Comparison of ENCODE assay signal across 12 mouse cellular contexts in the genomic region with DNA sequence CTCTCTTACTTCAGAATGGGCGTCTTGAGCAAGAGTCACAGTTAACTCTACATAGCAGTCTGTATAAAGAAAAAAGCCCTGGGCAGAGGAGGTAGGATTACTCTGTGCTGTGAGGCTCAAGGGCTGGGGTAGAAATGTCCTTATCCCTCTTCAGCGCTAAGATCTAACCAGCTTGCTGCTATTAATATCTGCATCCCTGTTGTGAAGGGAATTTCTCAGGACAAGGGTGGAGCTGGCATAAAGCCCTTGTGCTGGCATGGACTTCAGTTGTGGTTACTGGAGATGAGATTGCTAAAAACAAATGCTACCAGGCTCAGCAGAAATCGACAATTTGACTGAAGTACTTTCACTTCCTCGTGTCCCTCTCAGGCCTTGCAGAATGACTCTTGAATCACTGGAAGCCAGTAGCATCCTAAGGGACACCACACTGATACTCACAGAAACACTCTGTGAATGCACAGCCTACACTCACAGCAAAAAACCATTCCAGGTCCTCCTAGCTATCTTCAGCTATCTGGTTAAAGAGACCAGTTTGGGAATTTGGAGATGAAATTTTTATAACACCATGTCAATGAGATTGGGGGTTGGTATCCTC.
DNase-seq lines count a peak whose midpoint lies in the region; ATAC-seq and TF ChIP-seq lines count a peak whose summit lies in the region.
"Had no signal": no experiment of that assay in that cellular context is flagged by ENCODE, and none has a peak within 500 bp of the region (broad histone marks: within the 10 kb centered on the region; RNA-seq: fewer than 3 reads in every experiment).

No protein-coding gene starts in this region.

- peaks cover 3% of the 10 kb centered on the region for H3K4me1 ChIP-seq in heart, adult 2 months (ENCODE audit: control insufficient read depth, insufficient read depth, low read length)
- H3K4me1 ChIP-seq in heart, embryonic 10.5 days: no peaks in the 10 kb centered on the region
- H3K4me1 ChIP-seq: midbrain, embryonic 12.5 days had no signal

- H3K79me2 ChIP-seq in heart, adult 2 months (replicated peaks; ENCODE audit: control insufficient read depth, insufficient read depth, low read length): no peaks in the 10 kb centered on the region

- intact Hi-C loops in heart, adult 2 months (cut with DNase I): no loop called here

- H3K27ac ChIP-seq in heart, adult 2 months: no peak overlapping the region; the same call in 1 of the 2 replicates
- no peak overlapping the region for H3K27ac ChIP-seq in heart, embryonic 10.5 days
- H3K27ac ChIP-seq: midbrain, embryonic 12.5 days had no signal

- no peak overlapping the region for H3K4me3 ChIP-seq in heart, adult 2 months
- no peak overlapping the region for H3K4me3 ChIP-seq in heart, embryonic 10.5 days
- H3K4me3 ChIP-seq: midbrain, embryonic 12.5 days had no signal

- no peaks in the 10 kb centered on the region for H3K36me3 ChIP-seq in heart, adult 2 months (ENCODE audit: control insufficient read depth, insufficient read depth, low read length)
- H3K36me3 ChIP-seq in heart, embryonic 10.5 days: no peaks in the 10 kb centered on the region
- H3K36me3 ChIP-seq: midbrain, embryonic 12.5 days had no signal

- TF ChIP-seq POLR2A in heart, adult 2 months (IDR thresholded peaks at IDR 0.05; ENCODE audit: insufficient read depth, low read depth, low read length): no peak
- no peak for TF ChIP-seq POLR2A in brain, embryonic 14.5 days (IDR thresholded peaks at IDR 0.05; ENCODE audit: borderline replicate concordance, extremely low read depth, insufficient read depth, insufficient read length, poor library complexity, severe bottlenecking)

- H3K9ac ChIP-seq in heart, adult 2 months (ENCODE audit: low read depth, low read length): peak overlapping the region; percentile 41; the same call in 1 of the 2 replicates
- H3K9ac ChIP-seq: forebrain, postnatal 0 days; midbrain, embryonic 12.5 days had no signal

- no peaks in the 10 kb centered on the region for H3K27me3 ChIP-seq in heart, adult 2 months (ENCODE audit: control insufficient read depth, insufficient read depth, low read length)
- H3K27me3 ChIP-seq in heart, embryonic 10.5 days (ENCODE audit: insufficient read depth, poor library complexity, severe bottlenecking): no peaks in the 10 kb centered on the region
- H3K27me3 ChIP-seq: midbrain, embryonic 12.5 days had no signal

- TF ChIP-seq CTCF in heart, adult 2 months (IDR thresholded peaks at IDR 0.05): no peak
- no peak for TF ChIP-seq CTCF in brain, embryonic 14.5 days (IDR thresholded peaks at IDR 0.05; ENCODE audit: borderline replicate concordance, extremely low read depth, insufficient read depth, insufficient read length)

- no peak for TF ChIP-seq EP300 in heart, adult 2 months (IDR thresholded peaks at IDR 0.05; ENCODE audit: insufficient read depth, low read depth, low read length)

- no peak for ATAC-seq in monocyte, adult 5-6 weeks (replicated peaks; ENCODE audit: insufficient number of reproducible peaks, low FRiP score, low TSS enrichment, poor library complexity, severe bottlenecking)
- ATAC-seq: forebrain, postnatal 0 days had no signal

- peak; percentile 35 to 49 for DNase-seq in heart, adult 2 months
- DNase-seq in heart, embryonic 10.5 days (ENCODE audit: low spot score): no peak
- peak; percentile 18 for DNase-seq in brain, embryonic 14.5 days (ENCODE audit: low read depth)
- DNase-seq in fibroblast of lung, adult 2 months (ENCODE audit: low read depth): peak; percentile 54
- peak; percentile 28 for DNase-seq in layer of hippocampus, adult 9-11 months
- DNase-seq in thymus, postnatal 10 days (ENCODE audit: low spot score in 2 of 2): no peak
- DNase-seq in neural tube, embryonic 10.5 days (ENCODE audit: extremely low spot score, low spot score): no peak
- DNase-seq: forebrain, postnatal 0 days; kidney, postnatal 14 days; thymus, postnatal 4 days had no signal

- 27% methylated on average over 4 of the region's 4 CpGs for WGBS in heart, adult 2 months
- WGBS in heart, embryonic 10.5 days: 50% methylated on average over 4 of the region's 4 CpGs

- H3K9me3 ChIP-seq in heart, embryonic 10.5 days: no peaks in the 10 kb centered on the region
- H3K9me3 ChIP-seq: midbrain, embryonic 12.5 days had no signal

Comparison
In these comparisons a context has a peak if more than half of its experiments do, and no peak if none do; other contexts are left out.
1. DNase-seq: peak in heart, adult 2 months (2 of 2), brain, embryonic 14.5 days (single experiment), fibroblast of lung, adult 2 months (single experiment) and layer of hippocampus, adult 9-11 months (single experiment); none in heart, embryonic 10.5 days (single experiment), thymus, postnatal 10 days (0 of 2) and neural tube, embryonic 10.5 days (single experiment).